Mouse (Mus musculus): Measurements from ENCODE around the gene Nme1. TPM values are rescaled to one million over a fixed set of nuclear protein-coding genes. Genes with fewer than 3 reads are reported as not detected.

Gene Nme1
- polyA plus RNA-seq, 1 experiment from 2014 or later, result 379 TPM

- H3K36me3 ChIP-seq (replicated peaks), result no peaks in the 10 kb centered on the region
- no peaks in the 10 kb centered on the region for H3K27me3 ChIP-seq (ENCODE audit: poor library complexity, severe bottlenecking)
- H3K27ac ChIP-seq, result no peak overlapping the region
- DNase-seq (ENCODE audit: extremely low spot score, low spot score), result no peak
- no peaks in the 10 kb centered on the region for H3K4me1 ChIP-seq
- no peaks in the 10 kb centered on the region for H3K9me3 ChIP-seq
- no peak overlapping the region for H3K4me3 ChIP-seq
Observed at GRCm38 (mm10) chr11:93986298-93986697, 18.0 kb upstream of the Nme1 start.

GRCm38 (mm10) chr11:93985265-93985664 lies 16.9 kb upstream of the Nme1 start:
- 89% methylated on average over 5 of the region's 5 CpGs for WGBS
- no peaks in the 10 kb centered on the region for H3K27me3 ChIP-seq (ENCODE audit: poor library complexity, severe bottlenecking)
- no peaks in the 10 kb centered on the region for H3K4me1 ChIP-seq
- H3K36me3 ChIP-seq (replicated peaks), result no peaks in the 10 kb centered on the region
- no peak overlapping the region for H3K27ac ChIP-seq
- no peaks in the 10 kb centered on the region for H3K9me3 ChIP-seq
- H3K4me3 ChIP-seq, result no peak overlapping the region
- DNase-seq (ENCODE audit: extremely low spot score, low spot score), result no peak

- Histone ChIP-seq H3K4me1 (no peaks in the 10 kb centered on the region), H3K9me3 (no peaks in the 10 kb centered on the region), H3K36me3 (replicated peaks) (no peaks in the 10 kb centered on the region), H3K27ac (no peak overlapping the region), H3K4me3 (no peak overlapping the region), H3K27me3 (ENCODE audit: poor library complexity, severe bottlenecking) (no peaks in the 10 kb centered on the region)
- WGBS, result 91% methylated on average over 3 of the region's 3 CpGs
- DNase-seq (ENCODE audit: extremely low spot score, low spot score), result no peak
Observed at GRCm38 (mm10) chr11:93984619-93985018, 16.3 kb upstream of the Nme1 start.

GRCm38 (mm10) chr11:93979502-93980049 lies 11.3 kb upstream of the Nme1 start:
- Histone ChIP-seq H3K9me3 (no peaks in the 10 kb centered on the region), H3K27ac (no peak overlapping the region), H3K4me3 (no peak overlapping the region), H3K27me3 (ENCODE audit: poor library complexity, severe bottlenecking) (no peaks in the 10 kb centered on the region), H3K4me1 (no peaks in the 10 kb centered on the region), H3K36me3 (replicated peaks) (no peaks in the 10 kb centered on the region)
- 68% methylated on average over 6 of the region's 6 CpGs for WGBS
- no peak for DNase-seq (ENCODE audit: extremely low spot score, low spot score)

- 93% methylated on average over 5 of the region's 5 CpGs for WGBS
- no peak for DNase-seq (ENCODE audit: extremely low spot score, low spot score)
- Histone ChIP-seq H3K4me3 (no peak overlapping the region), H3K36me3 (replicated peaks) (no peaks in the 10 kb centered on the region), H3K4me1 (peaks cover 9% of the 10 kb centered on the region), H3K27me3 (ENCODE audit: poor library complexity, severe bottlenecking) (no peaks in the 10 kb centered on the region), H3K27ac (no peak overlapping the region), H3K9me3 (no peaks in the 10 kb centered on the region)
Observed at GRCm38 (mm10) chr11:93972951-93973350, 4.6 kb upstream of the Nme1 start.

- DNase-seq (ENCODE audit: extremely low spot score, low spot score), result no peak
- Histone ChIP-seq H3K9me3 (no peaks in the 10 kb centered on the region), H3K4me3 (no peak overlapping the region), H3K27ac (no peak overlapping the region), H3K27me3 (ENCODE audit: poor library complexity, severe bottlenecking) (no peaks in the 10 kb centered on the region), H3K4me1 (peaks cover 21% of the 10 kb centered on the region), H3K36me3 (replicated peaks) (peaks cover 15% of the 10 kb centered on the region)
- WGBS, result 88% methylated on average over 1 of the region's 1 CpGs
Observed at GRCm38 (mm10) chr11:93969799-93970198, 1.5 kb upstream of the Nme1 start.

GRCm38 (mm10) chr11:93969171-93969570 lies 850 bp upstream of the Nme1 start:
- Histone ChIP-seq H3K27me3 (ENCODE audit: poor library complexity, severe bottlenecking) (no peaks in the 10 kb centered on the region), H3K27ac (no peak overlapping the region; the same call in 1 of the 2 replicates), H3K4me1 (peaks cover 21% of the 10 kb centered on the region), H3K4me3 (no peak overlapping the region), H3K36me3 (replicated peaks) (peaks cover 21% of the 10 kb centered on the region), H3K9me3 (no peaks in the 10 kb centered on the region)
- no peak for DNase-seq (ENCODE audit: extremely low spot score, low spot score)
- 96% methylated on average over 6 of the region's 6 CpGs for WGBS

GRCm38 (mm10) chr11:93968848-93969128 lies 467 bp upstream of the Nme1 start:
- WGBS, result 54% methylated on average over 6 of the region's 6 CpGs
- peaks cover 25% of the 10 kb centered on the region for H3K36me3 ChIP-seq (replicated peaks)
- H3K4me1 ChIP-seq, result peaks cover 21% of the 10 kb centered on the region
- no peaks in the 10 kb centered on the region for H3K27me3 ChIP-seq (ENCODE audit: poor library complexity, severe bottlenecking)
- H3K27ac ChIP-seq, result peak overlapping the region; percentile 88
- DNase-seq (ENCODE audit: extremely low spot score, low spot score), result no peak
- H3K4me3 ChIP-seq, result peak overlapping the region; percentile 67
- no peaks in the 10 kb centered on the region for H3K9me3 ChIP-seq

GRCm38 (mm10) chr11:93967381-93967780 lies 940 bp downstream of the Nme1 start:
- Histone ChIP-seq H3K36me3 (replicated peaks) (peaks cover 39% of the 10 kb centered on the region), H3K4me3 (peak overlapping the region; percentile 67), H3K4me1 (peaks cover 21% of the 10 kb centered on the region), H3K27me3 (ENCODE audit: poor library complexity, severe bottlenecking) (no peaks in the 10 kb centered on the region), H3K27ac (peak overlapping the region; percentile 88), H3K9me3 (no peaks in the 10 kb centered on the region)
- WGBS, result 10% methylated on average over 11 of the region's 11 CpGs
- DNase-seq (ENCODE audit: extremely low spot score, low spot score), result no peak

- peaks cover 59% of the 10 kb centered on the region for H3K36me3 ChIP-seq (replicated peaks)
- no peak overlapping the region for H3K27ac ChIP-seq
- DNase-seq (ENCODE audit: extremely low spot score, low spot score), result no peak
- no peaks in the 10 kb centered on the region for H3K27me3 ChIP-seq (ENCODE audit: poor library complexity, severe bottlenecking)
- WGBS, result 93% methylated on average over 6 of the region's 6 CpGs
- H3K9me3 ChIP-seq, result no peaks in the 10 kb centered on the region
- peaks cover 21% of the 10 kb centered on the region for H3K4me1 ChIP-seq
- H3K4me3 ChIP-seq, result no peak overlapping the region
Observed at GRCm38 (mm10) chr11:93965391-93965790, 2.9 kb downstream of the Nme1 start.

- peaks cover 12% of the 10 kb centered on the region for H3K4me1 ChIP-seq
- H3K9me3 ChIP-seq, result no peaks in the 10 kb centered on the region
- no peaks in the 10 kb centered on the region for H3K27me3 ChIP-seq (ENCODE audit: poor library complexity, severe bottlenecking)
- no peak overlapping the region for H3K27ac ChIP-seq
- no peak overlapping the region for H3K4me3 ChIP-seq
- DNase-seq (ENCODE audit: extremely low spot score, low spot score), result no peak
- H3K36me3 ChIP-seq (replicated peaks), result peaks cover 83% of the 10 kb centered on the region
- WGBS, result 90% methylated on average over 4 of the region's 4 CpGs
Observed at GRCm38 (mm10) chr11:93963013-93963412, 5.3 kb downstream of the Nme1 start.

- 93% methylated on average over 6 of the region's 6 CpGs for WGBS
- Histone ChIP-seq H3K9me3 (no peaks in the 10 kb centered on the region), H3K4me3 (no peak overlapping the region), H3K36me3 (replicated peaks) (peaks cover 95% of the 10 kb centered on the region), H3K27ac (no peak overlapping the region), H3K4me1 (peaks cover 6% of the 10 kb centered on the region), H3K27me3 (ENCODE audit: poor library complexity, severe bottlenecking) (no peaks in the 10 kb centered on the region)
- no peak for DNase-seq (ENCODE audit: extremely low spot score, low spot score)
Observed at GRCm38 (mm10) chr11:93961482-93961881, 6.8 kb downstream of the Nme1 start.

- Histone ChIP-seq H3K4me1 (peaks cover 40% of the 10 kb centered on the region), H3K36me3 (replicated peaks) (peaks cover 75% of the 10 kb centered on the region), H3K4me3 (no peak overlapping the region), H3K9me3 (no peaks in the 10 kb centered on the region), H3K27me3 (ENCODE audit: poor library complexity, severe bottlenecking) (no peaks in the 10 kb centered on the region), H3K27ac (no peak overlapping the region)
- WGBS, result 87% methylated on average over 4 of the region's 4 CpGs
- DNase-seq (ENCODE audit: extremely low spot score, low spot score), result no peak
Observed at GRCm38 (mm10) chr11:93957746-93958145, 10.6 kb downstream of the Nme1 start.

GRCm38 (mm10) chr11:93957031-93957555 lies 11.2 kb downstream of the Nme1 start:
- Histone ChIP-seq H3K36me3 (replicated peaks) (peaks cover 75% of the 10 kb centered on the region), H3K27ac (no peak overlapping the region), H3K4me3 (no peak overlapping the region), H3K4me1 (peaks cover 46% of the 10 kb centered on the region), H3K9me3 (no peaks in the 10 kb centered on the region), H3K27me3 (ENCODE audit: poor library complexity, severe bottlenecking) (no peaks in the 10 kb centered on the region)
- DNase-seq (ENCODE audit: extremely low spot score, low spot score), result no peak
- WGBS, result 89% methylated on average over 2 of the region's 2 CpGs
